Mouse (Mus musculus): ENCODE measurements around the gene Ttc30a1.

The Ttc30a1 gene

GRCm38 (mm10) chr2:75981440-75982081 is at the start of gene Ttc30a1:
Gene Ttc30a1 (minus strand): TSS chr2:75981967.
- peak; percentile 68 for DNase-seq

DNA sequence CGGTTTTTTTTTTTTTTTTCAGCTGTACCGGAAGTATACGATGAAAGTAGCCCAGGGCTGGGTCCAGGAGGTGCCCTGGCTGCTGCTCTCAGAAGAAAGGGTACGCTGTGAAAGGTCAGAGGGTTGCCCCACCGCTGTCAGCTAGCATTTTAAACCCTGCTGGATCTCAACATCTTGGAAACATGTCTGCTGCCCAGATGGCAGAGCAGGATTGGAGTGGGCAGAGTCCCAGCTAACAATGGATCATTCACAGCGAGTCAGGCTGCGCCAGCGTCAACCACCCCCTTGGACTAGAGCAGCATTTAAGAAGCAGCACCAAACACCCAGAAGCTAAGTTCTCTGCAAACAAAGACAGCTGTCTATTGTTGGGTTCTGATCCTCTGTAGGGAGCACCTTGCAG is 48.3 kb upstream of the Ttc30a1 start:
- peak; percentile 62 for DNase-seq

DNA sequence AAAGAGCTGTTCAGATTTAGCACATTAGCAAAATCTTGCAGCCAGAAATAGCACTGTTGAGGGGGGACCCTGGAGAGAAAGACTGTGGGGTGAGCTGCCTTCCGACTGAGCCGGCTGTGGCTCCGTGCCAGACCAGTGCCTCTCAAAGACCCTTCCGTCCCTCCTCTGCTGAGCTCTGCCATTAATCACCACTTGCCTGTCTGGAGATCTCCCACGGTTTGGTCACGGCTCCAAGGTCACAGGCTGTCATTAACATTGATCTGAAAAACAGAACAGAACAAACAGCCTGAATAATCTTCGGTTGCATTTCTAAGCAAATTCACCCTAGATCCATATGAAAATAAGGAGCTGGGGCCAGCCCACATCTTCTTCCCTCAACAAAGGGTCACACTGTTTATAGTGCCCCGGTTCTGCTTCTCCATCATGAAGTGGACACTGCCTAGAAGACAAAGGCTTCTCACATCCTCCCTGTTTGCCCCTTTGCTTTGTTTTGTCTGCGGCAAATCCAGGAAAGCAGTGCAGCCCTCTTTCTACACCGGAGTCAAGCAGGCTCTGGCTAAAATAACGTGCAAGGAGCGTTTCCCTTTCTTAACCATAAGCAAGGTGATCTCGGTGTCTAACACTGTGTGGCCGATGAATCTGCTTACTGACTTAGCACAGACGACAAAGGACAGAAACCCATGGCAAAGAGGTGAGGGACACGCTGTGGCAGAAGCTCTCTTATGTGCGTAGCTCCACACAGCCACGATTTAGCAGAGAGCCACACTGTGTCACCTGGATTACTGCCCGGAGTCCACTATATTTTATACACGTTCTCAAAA is 47.5 kb upstream of the Ttc30a1 start:
- peak; percentile 48 for DNase-seq

GRCm38 (mm10) chr2:76016890-76017289 is 35.1 kb upstream of the Ttc30a1 start:
- DNase-seq, result no peak

DNA sequence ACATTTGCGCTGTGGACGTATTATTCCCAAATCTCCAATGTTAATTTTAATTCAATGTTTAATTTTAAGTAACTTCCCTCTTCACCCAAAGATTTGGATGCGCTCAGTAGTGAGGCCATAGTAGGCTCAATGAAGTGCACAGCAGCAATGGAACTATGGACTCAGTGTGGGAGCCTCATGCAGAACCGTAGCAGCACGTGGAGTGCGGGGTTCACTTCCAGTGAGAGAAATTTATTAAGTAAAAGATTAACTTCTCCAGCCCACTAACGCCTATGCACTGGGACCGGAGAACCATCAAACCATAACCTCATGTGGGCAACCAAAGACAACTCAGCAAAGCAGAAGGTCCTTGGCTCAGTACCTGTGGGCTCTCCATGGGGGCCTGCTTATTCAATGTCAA is 34.4 kb upstream of the Ttc30a1 start:
- DNase-seq, result no peak

GRCm38 (mm10) chr2:76015460-76015859 is 33.7 kb upstream of the Ttc30a1 start:
- no peak for DNase-seq

GRCm38 (mm10) chr2:76014659-76015058 is 32.9 kb upstream of the Ttc30a1 start:
- DNase-seq, result no peak

GRCm38 (mm10) chr2:76006194-76006593 is 24.4 kb upstream of the Ttc30a1 start:
- DNase-seq, result no peak

GRCm38 (mm10) chr2:76002899-76003298 is 21.1 kb upstream of the Ttc30a1 start:
- DNase-seq, result no peak

DNA sequence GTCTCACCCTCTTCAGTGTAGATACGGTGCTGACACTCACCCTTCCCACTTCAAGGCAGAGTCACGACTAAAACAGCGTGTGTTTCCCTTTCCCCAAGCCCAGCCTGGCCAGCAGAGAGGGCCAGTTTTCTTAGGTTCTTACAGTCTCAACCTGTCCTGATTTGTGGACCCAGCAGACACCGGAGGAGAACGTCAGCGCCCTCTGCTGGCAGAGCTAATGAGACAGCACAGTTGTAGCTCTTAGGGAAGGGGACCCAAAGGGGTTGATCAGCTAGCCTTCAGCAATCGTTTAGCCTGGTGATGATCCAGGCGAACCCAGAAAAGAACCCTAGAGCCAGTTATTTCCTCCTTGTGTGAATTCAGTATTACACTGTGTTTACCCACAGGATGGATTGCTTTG is 19.6 kb upstream of the Ttc30a1 start:
- DNase-seq, result peak; percentile 67

- DNase-seq, result no peak
Observed at GRCm38 (mm10) chr2:75999636-76000035, 17.9 kb upstream of the Ttc30a1 start.

GRCm38 (mm10) chr2:75998692-75999091 is 16.9 kb upstream of the Ttc30a1 start:
- no peak for DNase-seq

DNA sequence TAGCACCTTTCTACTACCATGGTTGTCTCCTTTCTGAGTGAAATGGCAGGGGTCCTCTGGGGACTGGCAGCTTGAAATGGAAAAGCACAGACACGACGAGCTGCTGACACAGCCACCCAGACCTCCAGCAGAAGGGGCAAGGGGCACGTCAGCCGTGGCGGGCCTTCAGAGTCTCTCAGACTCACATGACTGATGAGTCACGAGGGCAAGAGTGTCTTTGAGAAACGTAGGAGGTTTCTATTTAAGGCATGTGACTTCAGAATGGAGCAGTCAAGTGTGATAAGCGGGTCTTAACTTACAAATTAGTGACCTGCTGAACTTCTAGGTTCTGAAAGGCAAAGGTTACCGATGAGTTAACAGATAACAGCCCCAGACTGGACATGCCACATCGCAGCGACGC is 16.0 kb upstream of the Ttc30a1 start:
- DNase-seq, result no peak

DNA sequence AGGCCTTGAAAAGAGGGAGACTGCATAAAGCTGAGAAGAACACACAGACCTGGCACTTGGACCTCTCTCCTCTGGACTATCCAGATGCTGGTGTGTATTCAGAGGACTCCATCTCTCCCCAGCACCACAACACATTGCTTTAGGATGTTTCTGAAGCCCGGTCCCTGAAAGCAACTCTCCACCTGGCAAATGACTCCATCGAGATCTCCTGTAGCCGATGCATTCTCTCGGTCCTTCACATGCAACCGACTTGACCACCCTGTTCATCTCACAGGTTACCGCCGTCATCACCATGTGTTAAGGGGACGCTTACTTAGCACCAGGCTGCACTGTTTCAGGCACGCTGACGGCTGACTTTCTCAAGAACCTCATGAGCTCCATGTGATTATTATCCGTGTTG is 13.1 kb upstream of the Ttc30a1 start:
- no peak for DNase-seq

GRCm38 (mm10) chr2:75991581-75992205 is 9.9 kb upstream of the Ttc30a1 start:
- DNase-seq, result no peak

- peak; percentile 72 for DNase-seq
Observed at GRCm38 (mm10) chr2:75990885-75991539, 9.2 kb upstream of the Ttc30a1 start.

GRCm38 (mm10) chr2:75989694-75990093 is 7.9 kb upstream of the Ttc30a1 start:
- no peak for DNase-seq

DNA sequence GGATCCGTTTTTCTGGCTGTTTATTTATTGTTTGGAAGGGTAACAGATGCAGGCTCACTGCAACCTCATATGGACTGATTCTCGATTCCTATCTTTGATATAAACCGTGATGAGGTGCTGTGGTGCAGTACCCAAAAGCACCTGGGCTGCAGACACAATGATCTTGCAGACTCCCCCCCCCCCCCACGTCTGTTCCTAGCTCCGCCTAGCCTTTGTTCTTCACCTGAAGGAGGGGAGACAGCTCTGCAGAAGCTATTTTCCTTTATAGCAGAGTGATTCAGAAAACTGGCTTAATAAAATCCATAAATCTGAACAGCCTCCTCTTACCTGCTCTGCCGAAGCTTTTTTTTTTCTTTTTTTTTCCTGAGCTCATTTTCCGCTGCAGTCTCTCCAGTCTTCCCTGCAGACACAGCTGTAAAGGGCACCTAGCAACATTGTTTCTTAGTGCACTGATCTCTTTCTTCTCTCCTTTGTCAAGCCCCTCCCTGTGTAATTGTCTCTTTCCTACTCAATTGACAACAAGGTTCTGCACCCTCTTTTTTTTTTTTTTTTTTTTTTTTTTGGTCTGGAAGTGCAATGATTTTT is 7.1 kb upstream of the Ttc30a1 start:
- no peak for DNase-seq

DNA sequence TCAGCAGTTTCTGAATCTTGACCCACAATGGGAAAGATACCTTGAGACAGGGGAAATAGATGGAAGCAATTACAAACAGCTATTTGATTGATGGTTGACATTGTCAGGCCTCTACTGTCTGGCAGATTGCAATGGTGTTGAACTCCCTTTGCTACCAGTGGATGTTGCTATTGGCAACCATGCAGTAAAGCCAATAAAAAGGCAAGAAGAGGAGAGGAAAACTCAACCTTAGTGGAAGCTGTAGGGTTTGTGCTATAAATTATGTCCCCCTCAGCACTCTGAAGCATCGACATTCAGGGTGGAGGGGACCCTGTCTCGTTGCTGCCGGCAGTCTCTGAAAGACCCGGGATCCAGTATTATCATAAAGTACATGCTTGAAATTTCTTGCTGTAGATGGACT is 6.6 kb upstream of the Ttc30a1 start:
- DNase-seq, result no peak

GRCm38 (mm10) chr2:75987739-75988138 is 6.0 kb upstream of the Ttc30a1 start:
- no peak for DNase-seq

GRCm38 (mm10) chr2:75985124-75985523 is 3.4 kb upstream of the Ttc30a1 start:
- DNase-seq, result peak; percentile 39

DNA sequence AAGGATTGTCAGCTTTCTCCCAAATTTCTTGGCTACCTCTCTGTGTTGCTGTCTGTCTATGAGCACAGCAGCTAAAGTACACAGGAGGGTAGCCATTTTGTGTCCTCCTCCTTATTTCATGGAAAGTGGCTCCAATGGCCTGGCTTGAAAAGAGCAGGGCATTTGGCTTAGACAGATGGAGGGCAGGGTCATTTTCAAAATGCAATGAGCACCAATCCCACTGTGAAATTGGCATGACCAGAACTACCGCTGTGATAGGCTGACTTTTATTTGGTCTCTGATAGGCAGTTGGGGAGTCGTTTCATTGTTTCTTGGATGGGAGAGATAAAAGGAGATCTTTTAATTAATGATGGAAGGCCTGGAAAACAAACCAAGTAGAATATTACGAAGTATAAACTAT is 2.1 kb upstream of the Ttc30a1 start:
- DNase-seq, result no peak

GRCm38 (mm10) chr2:75983091-75983490 is 1.3 kb upstream of the Ttc30a1 start:
- no peak for DNase-seq

Data from right cerebral cortex, postnatal 14 days (tissue).